Mouse (Mus musculus): ENCODE data around the gene Vps13d.

Gene Vps13d

GRCm38 (mm10) chr4:144965255-144965654, 229.6 kb downstream of the Vps13d start:
- in situ Hi-C loops (cut with MboI; ENCODE audit: unreplicated experiment in 2 of 2): no loop called here

- in situ Hi-C loops (cut with MboI; ENCODE audit: unreplicated experiment in 2 of 2): no loop called here
Observed at GRCm38 (mm10) chr4:144961696-144962095, 233.1 kb downstream of the Vps13d start.

GRCm38 (mm10) chr4:144961232-144961631, 233.6 kb downstream of the Vps13d start:
- in situ Hi-C loops (cut with MboI; ENCODE audit: unreplicated experiment in 2 of 2): no loop called here

- in situ Hi-C loops (cut with MboI; ENCODE audit: unreplicated experiment in 2 of 2): no loop called here
Observed at GRCm38 (mm10) chr4:144960188-144960904, 234.5 kb downstream of the Vps13d start.

GRCm38 (mm10) chr4:144957721-144958120, 237.1 kb downstream of the Vps13d start:
- in situ Hi-C loops (cut with MboI; ENCODE audit: unreplicated experiment in 2 of 2): no loop called here

- in situ Hi-C loops (cut with MboI; ENCODE audit: unreplicated experiment in 2 of 2): no loop called here
Observed at GRCm38 (mm10) chr4:144957186-144957585, 237.6 kb downstream of the Vps13d start.

- in situ Hi-C loops (cut with MboI; ENCODE audit: unreplicated experiment in 2 of 2): no loop called here
Observed at GRCm38 (mm10) chr4:144956293-144956692, 238.5 kb downstream of the Vps13d start.

- in situ Hi-C loops (cut with MboI; ENCODE audit: unreplicated experiment in 2 of 2): no loop called here
Observed at GRCm38 (mm10) chr4:144955863-144956262, 238.9 kb downstream of the Vps13d start.

- in situ Hi-C loops (cut with MboI; ENCODE audit: unreplicated experiment in 2 of 2): no loop called here
Observed at GRCm38 (mm10) chr4:144953421-144953820, 241.4 kb downstream of the Vps13d start.

GRCm38 (mm10) chr4:144951859-144952258, 242.9 kb downstream of the Vps13d start:
- in situ Hi-C loops (cut with MboI; ENCODE audit: unreplicated experiment in 2 of 2): no loop called here

GRCm38 (mm10) chr4:144950883-144951282, 243.9 kb downstream of the Vps13d start:
- in situ Hi-C loops (cut with MboI; ENCODE audit: unreplicated experiment in 2 of 2): no loop called here

GRCm38 (mm10) chr4:144950327-144950711, 244.5 kb downstream of the Vps13d start:
- in situ Hi-C loops (cut with MboI; ENCODE audit: unreplicated experiment in 2 of 2): no loop called here

GRCm38 (mm10) chr4:144949441-144950326, 245.1 kb downstream of the Vps13d start:
- in situ Hi-C loops (cut with MboI; ENCODE audit: unreplicated experiment in 2 of 2): no loop called here

GRCm38 (mm10) chr4:144947738-144948390, 246.9 kb downstream of the Vps13d start:
- in situ Hi-C loops (cut with MboI; ENCODE audit: unreplicated experiment in 2 of 2): no loop called here

GRCm38 (mm10) chr4:144943273-144943672, 251.5 kb downstream of the Vps13d start:
- in situ Hi-C loops (cut with MboI; ENCODE audit: unreplicated experiment in 2 of 2): no loop called here

- in situ Hi-C loops (cut with MboI; ENCODE audit: unreplicated experiment in 2 of 2): no loop called here
Observed at GRCm38 (mm10) chr4:144942433-144942832, 252.4 kb downstream of the Vps13d start.

GRCm38 (mm10) chr4:144940796-144941462, 253.9 kb downstream of the Vps13d start:
- in situ Hi-C loops (cut with MboI; ENCODE audit: unreplicated experiment in 2 of 2): no loop called here

- in situ Hi-C loops (cut with MboI; ENCODE audit: unreplicated experiment in 2 of 2): no loop called here
Observed at GRCm38 (mm10) chr4:144939847-144940411, 254.9 kb downstream of the Vps13d start.

- in situ Hi-C loops (cut with MboI; ENCODE audit: unreplicated experiment in 2 of 2): no loop called here
Observed at GRCm38 (mm10) chr4:144936563-144937154, 258.1 kb downstream of the Vps13d start.

GRCm38 (mm10) chr4:144934501-144934900, 260.3 kb downstream of the Vps13d start:
- in situ Hi-C loops (cut with MboI; ENCODE audit: unreplicated experiment in 2 of 2): no loop called here
